Mouse (Mus musculus): ENCODE measurements around the gene Exoc3l4. TPM values are rescaled to one million over a fixed set of nuclear protein-coding genes. Genes with fewer than 3 reads are reported as not detected.

Exoc3l4 gene
- polyA plus RNA-seq, 1 experiment: 36.2 TPM

DNA sequence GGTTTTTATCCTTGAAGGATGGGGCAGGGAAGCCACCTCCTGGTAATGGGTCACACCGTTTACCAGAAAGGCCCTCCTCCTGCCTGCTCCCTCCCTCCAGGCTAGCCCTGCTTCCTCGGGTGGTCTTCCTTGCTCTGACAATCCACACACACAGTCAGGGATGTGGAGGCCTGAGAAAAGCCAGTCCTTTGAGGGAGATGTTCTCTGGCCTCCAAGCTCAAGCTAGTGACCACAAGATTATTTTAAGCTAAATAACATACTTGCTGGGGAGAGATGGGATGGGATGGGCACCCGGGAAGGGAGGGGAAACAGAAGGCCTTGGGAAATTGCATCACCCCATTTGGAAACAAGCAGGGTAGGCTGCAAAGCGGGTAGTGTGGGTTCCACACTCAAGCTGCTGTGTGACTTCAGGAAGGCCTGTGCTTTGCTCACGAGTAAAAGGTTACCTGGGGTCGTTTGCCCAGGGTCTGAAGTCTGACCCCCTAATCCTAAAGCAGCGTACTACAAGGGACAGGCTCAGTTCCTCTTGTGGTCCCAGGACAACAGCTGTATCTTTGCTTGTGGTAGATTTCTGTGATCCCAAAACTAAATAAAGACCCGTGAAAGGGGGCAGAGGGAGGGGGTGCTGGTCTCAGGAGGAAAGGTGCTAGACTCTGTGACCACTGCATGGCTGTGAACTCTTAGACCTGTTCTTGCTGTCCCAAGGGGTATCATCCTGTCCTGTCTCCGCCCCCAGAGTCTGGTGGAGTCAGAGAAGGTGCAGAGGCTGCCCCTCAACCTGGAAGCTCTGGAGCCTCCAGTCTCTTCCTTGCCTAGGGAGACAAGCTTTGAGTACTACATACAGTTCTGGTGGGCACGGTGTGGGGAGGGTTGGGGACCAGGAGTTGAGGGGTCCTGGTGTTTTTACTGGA is 27.4 kb downstream of the Exoc3l4 start:
- no peak for TF ChIP-seq POLR2A (IDR thresholded peaks at IDR 0.05; ENCODE audit: low read depth, low read length)
- no peak for TF ChIP-seq CTCF (IDR thresholded peaks at IDR 0.05; ENCODE audit: extremely low read depth, insufficient read depth, insufficient read length, insufficient replicate concordance)
- peak overlapping the region; percentile 18 for H3K4me3 ChIP-seq (ENCODE audit: extremely low read depth, insufficient read depth, insufficient read length)
- peak overlapping the region; percentile 10; the same call in 1 of the 2 replicates for H3K27ac ChIP-seq (ENCODE audit: insufficient read depth, low read length)
- H3K4me1 ChIP-seq (ENCODE audit: control insufficient read depth, insufficient read depth, insufficient read length): no peaks in the 10 kb centered on the region
- WGBS: 45% methylated on average over 10 of the region's 10 CpGs
- H3K36me3 ChIP-seq (ENCODE audit: control insufficient read depth, insufficient read depth, low read length): no peaks in the 10 kb centered on the region
- DNase-seq (ENCODE audit: low read depth in 1 of 2, low spot score in 2 of 2): no peak
- H3K27me3 ChIP-seq (ENCODE audit: control insufficient read depth, insufficient read depth, low read length): peaks cover 1% of the 10 kb centered on the region; the same call in 1 of the 2 replicates

DNA sequence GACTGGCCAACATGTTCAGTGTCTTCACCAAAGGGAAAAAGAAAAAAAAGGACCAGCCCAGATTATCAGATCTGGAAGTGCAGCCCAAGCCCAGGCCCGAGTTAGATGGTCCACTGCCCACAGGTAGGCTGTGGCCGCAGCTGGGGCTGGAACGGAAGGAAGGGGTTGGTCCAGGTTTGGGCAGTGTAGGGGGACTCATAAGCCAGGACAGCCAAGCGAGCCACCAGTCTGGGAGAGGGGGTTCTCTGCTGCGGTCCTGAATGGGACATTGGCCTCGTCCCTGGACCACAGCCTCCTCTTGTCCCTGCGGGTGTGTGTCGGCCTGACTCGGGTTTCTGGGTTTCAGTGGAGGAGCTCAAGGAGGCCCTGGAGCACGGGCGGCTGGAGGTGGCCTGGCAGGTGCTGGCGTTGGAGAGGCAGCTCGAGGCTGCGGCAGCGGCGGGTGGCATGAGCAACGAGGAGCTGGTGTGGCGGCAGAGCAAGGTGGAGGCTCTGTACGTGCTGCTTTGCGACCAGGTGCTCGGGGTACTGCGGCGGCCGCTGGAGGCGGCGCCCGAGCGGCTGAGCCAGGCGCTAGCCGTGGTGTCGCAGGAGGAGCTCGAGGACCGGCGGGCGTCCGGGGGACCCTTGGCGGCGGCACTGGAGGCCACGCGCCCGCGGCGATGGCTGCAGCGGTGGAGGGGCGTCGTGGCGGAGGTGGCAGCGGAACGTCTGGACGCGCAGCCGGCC is 28.5 kb downstream of the Exoc3l4 start:
- Histone ChIP-seq H3K4me3 (ENCODE audit: extremely low read depth, insufficient read depth, insufficient read length) (no peak overlapping the region), H3K36me3 (ENCODE audit: control insufficient read depth, insufficient read depth, low read length) (no peaks in the 10 kb centered on the region), H3K4me1 (ENCODE audit: control insufficient read depth, insufficient read depth, insufficient read length) (no peaks in the 10 kb centered on the region), H3K27ac (ENCODE audit: insufficient read depth, low read length) (no peak overlapping the region), H3K27me3 (ENCODE audit: control insufficient read depth, insufficient read depth, low read length) (peaks cover 1% of the 10 kb centered on the region; the same call in 1 of the 2 replicates)
- 43% methylated on average over 52 of the region's 52 CpGs for WGBS
- no peak for DNase-seq (ENCODE audit: low read depth in 1 of 2, low spot score in 2 of 2)
- TF ChIP-seq CTCF (IDR thresholded peaks at IDR 0.05; ENCODE audit: extremely low read depth, insufficient read depth, insufficient read length, insufficient replicate concordance) (no peak), POLR2A (IDR thresholded peaks at IDR 0.05; ENCODE audit: low read depth, low read length) (no peak)

DNA sequence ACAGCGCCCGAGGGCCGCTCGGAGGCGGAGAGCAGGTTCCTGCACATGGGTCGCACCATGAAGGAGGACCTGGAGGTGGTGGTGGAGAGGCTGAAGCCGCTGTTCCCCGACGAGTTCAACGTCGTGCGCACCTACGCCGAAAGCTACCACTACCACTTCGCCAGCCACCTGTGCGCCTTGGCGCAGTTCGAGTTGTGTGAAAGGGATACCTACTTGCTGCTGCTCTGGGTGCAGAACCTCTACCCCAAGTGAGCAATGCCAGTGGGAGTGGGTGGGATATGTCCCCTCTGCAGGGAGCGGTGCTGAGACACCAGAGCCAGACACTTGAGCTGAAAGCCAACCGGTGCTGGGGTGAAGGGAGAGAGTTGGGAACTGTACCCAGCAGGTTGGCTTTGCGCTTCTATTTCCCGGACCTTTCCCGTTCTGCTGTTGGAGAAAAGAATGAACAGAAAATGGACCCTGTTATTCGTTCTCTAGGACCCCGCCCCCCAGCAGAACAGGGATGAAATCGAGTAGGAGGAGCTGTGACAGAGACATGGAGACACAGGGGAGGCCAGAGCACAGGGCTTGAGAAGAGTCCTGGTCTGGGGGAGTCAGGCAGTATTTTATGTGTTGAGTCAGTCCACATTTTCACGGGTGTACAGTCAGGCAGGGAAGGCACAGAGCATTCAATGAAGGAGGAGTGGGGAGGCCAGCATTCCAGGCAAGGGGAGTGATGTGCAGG is 29.2 kb downstream of the Exoc3l4 start:
- TF ChIP-seq CTCF (IDR thresholded peaks at IDR 0.05; ENCODE audit: extremely low read depth, insufficient read depth, insufficient read length, insufficient replicate concordance): no peak
- no peak for TF ChIP-seq POLR2A (IDR thresholded peaks at IDR 0.05; ENCODE audit: low read depth, low read length)
- no peak for DNase-seq (ENCODE audit: low read depth in 1 of 2, low spot score in 2 of 2)
- H3K27me3 ChIP-seq (ENCODE audit: control insufficient read depth, insufficient read depth, low read length): peaks cover 1% of the 10 kb centered on the region; the same call in 1 of the 2 replicates
- H3K4me1 ChIP-seq (ENCODE audit: control insufficient read depth, insufficient read depth, insufficient read length): no peaks in the 10 kb centered on the region
- H3K4me3 ChIP-seq (ENCODE audit: extremely low read depth, insufficient read depth, insufficient read length): no peak overlapping the region
- WGBS: 63% methylated on average over 27 of the region's 27 CpGs
- H3K36me3 ChIP-seq (ENCODE audit: control insufficient read depth, insufficient read depth, low read length): no peaks in the 10 kb centered on the region
- H3K27ac ChIP-seq (ENCODE audit: insufficient read depth, low read length): no peak overlapping the region

- no peak overlapping the region for H3K27ac ChIP-seq (ENCODE audit: insufficient read depth, low read length)
- H3K27me3 ChIP-seq (ENCODE audit: control insufficient read depth, insufficient read depth, low read length): peaks cover 1% of the 10 kb centered on the region; the same call in 1 of the 2 replicates
- no peak overlapping the region for H3K4me3 ChIP-seq (ENCODE audit: extremely low read depth, insufficient read depth, insufficient read length)
- DNase-seq (ENCODE audit: low read depth in 1 of 2, low spot score in 2 of 2): no peak
- no peaks in the 10 kb centered on the region for H3K36me3 ChIP-seq (ENCODE audit: control insufficient read depth, insufficient read depth, low read length)
- 85% methylated on average over 5 of the region's 5 CpGs for WGBS
- TF ChIP-seq POLR2A (IDR thresholded peaks at IDR 0.05; ENCODE audit: low read depth, low read length): no peak
- TF ChIP-seq CTCF (IDR thresholded peaks at IDR 0.05; ENCODE audit: extremely low read depth, insufficient read depth, insufficient read length, insufficient replicate concordance): no peak
- no peaks in the 10 kb centered on the region for H3K4me1 ChIP-seq (ENCODE audit: control insufficient read depth, insufficient read depth, insufficient read length)
Observed at GRCm38 (mm10) chr12:111446745-111447144, 29.9 kb downstream of the Exoc3l4 start.

DNA sequence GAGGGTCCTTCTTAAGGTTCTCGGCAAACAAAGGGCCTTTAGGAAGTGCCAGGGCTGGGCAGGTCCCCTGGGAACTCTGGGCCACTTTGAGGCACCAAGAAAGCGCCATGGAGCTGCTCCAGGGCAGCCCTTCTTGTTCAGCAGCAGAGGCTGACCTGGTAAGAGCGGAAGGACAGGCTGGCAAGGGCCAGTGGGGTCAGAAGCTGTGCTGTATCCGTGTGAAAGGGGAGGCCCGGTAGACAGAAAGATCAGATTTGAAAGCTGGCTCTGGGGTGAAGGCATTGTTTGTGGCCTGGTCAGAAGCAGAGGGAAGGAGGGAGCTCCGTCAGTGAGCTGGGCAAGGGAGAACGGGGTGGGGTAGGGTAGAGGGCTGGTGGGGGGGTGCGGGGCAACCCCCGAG is 30.5 kb downstream of the Exoc3l4 start:
- 80% methylated on average over 9 of the region's 9 CpGs for WGBS
- no peak for DNase-seq (ENCODE audit: low read depth in 1 of 2, low spot score in 2 of 2)
- no peaks in the 10 kb centered on the region for H3K36me3 ChIP-seq (ENCODE audit: control insufficient read depth, insufficient read depth, low read length)
- TF ChIP-seq CTCF (IDR thresholded peaks at IDR 0.05; ENCODE audit: extremely low read depth, insufficient read depth, insufficient read length, insufficient replicate concordance): no peak
- TF ChIP-seq POLR2A (IDR thresholded peaks at IDR 0.05; ENCODE audit: low read depth, low read length): no peak
- H3K4me3 ChIP-seq (ENCODE audit: extremely low read depth, insufficient read depth, insufficient read length): no peak overlapping the region
- H3K27ac ChIP-seq (ENCODE audit: insufficient read depth, low read length): no peak overlapping the region
- no peaks in the 10 kb centered on the region for H3K4me1 ChIP-seq (ENCODE audit: control insufficient read depth, insufficient read depth, insufficient read length)
- peaks cover 1% of the 10 kb centered on the region; the same call in 1 of the 2 replicates for H3K27me3 ChIP-seq (ENCODE audit: control insufficient read depth, insufficient read depth, low read length)
